Mouse (Mus musculus) forebrain, postnatal 0 days (tissue): ENCODE data around the gene Rap1gap2. TPM values are rescaled to one million over a fixed set of nuclear protein-coding genes. Genes with fewer than 3 reads are reported as not detected.
A peak's percentile ranks its signal among the peaks of the same experiment; 100 is the strongest.

Source experiments
- ATAC-seq: fragments of 200-750 bp; cut with Nextera tagmentation; 2 replicates; pipeline ENCODE4 v1.8.0; 2017; ENCODE audit warnings: mild to moderate bottlenecking, moderate library complexity
- DNase-seq: peaks from one replicate; pipeline ENCODE4 v3.0.0-alpha.2; 2015
- H3K27ac ChIP-seq: fragments of 300-500 bp; sonication (generic); 2 replicates; pipeline ENCODE4 v1.5.1; 2014; ENCODE audit warnings: low read depth, mild to moderate bottlenecking, antibody characterized with exemption, low read length, moderate library complexity, mixed read lengths
- H3K27me3 ChIP-seq: fragments of 300-500 bp; sonication (generic); 2 replicates; pipeline ENCODE4 v1.6.1; 2014; ENCODE audit warnings: mild to moderate bottlenecking, low read length, mixed read lengths; ENCODE audit not compliant: insufficient read depth
- H3K36me3 ChIP-seq: fragments of 300-500 bp; sonication (generic); 2 replicates; pipeline ENCODE4 v1.6.1; 2014; ENCODE audit warnings: mild to moderate bottlenecking, moderate library complexity; ENCODE audit not compliant: insufficient read depth
- H3K4me1 ChIP-seq: fragments of 300-500 bp; sonication (generic); 2 replicates; pipeline ENCODE4 v1.6.1; 2014; ENCODE audit warnings: antibody characterized with exemption; ENCODE audit not compliant: insufficient read depth
- H3K4me2 ChIP-seq: fragments of 300-500 bp; sonication (generic); 2 replicates; pipeline ENCODE4 v1.6.1; 2014; ENCODE audit warnings: low read depth, mild to moderate bottlenecking, moderate library complexity
- H3K4me3 ChIP-seq: fragments of 300-500 bp; sonication (generic); 2 replicates; pipeline ENCODE4 v1.5.1; 2014; ENCODE audit warnings: low read depth, low read length, mixed read lengths
- H3K9ac ChIP-seq: fragments of 300-500 bp; sonication (generic); 2 replicates; pipeline ENCODE4 v1.6.1; 2014; ENCODE audit warnings: mild to moderate bottlenecking
- H3K9me3 ChIP-seq: fragments of 300-500 bp; sonication (generic); 2 replicates; pipeline ENCODE4 v1.6.1; 2016; ENCODE audit warnings: low read length
- CTCF ChIP-seq: sonication (generic); IDR thresholded peaks from 2 replicates; pipeline ENCODE4 v1.5.1; 2016; ENCODE audit warnings: antibody characterized with exemption, control low read depth, low read depth
- whole genome bisulfite sequencing: fragments of 180-500 bp; shearing (Covaris S2); extraction: QIAGEN DNeasy Blood & Tissue Kit; methylation state at CpG from one replicate; pipeline ENCODE4 v1.1.7; 2014; 5-methylcytosine and 5-hydroxymethylcytosine counted together
- polyA plus RNA-seq: library from polyadenylated mRNA; unstranded; fragments of >200 nt; fragmentation: Nextera tagmentation; extraction: Ambion mirVana; gene quantifications from 2 replicates; pipeline ENCODE4 v1.2.1, GENCODE M21; 2015
- total RNA-seq: library from RNA; depleted of rRNA; stranded (reverse); fragments of >200 nt; gene quantifications from 2 replicates; pipeline ENCODE4 v1.2.3, GENCODE M21; 2014

Rap1gap2 gene
- total and polyA plus RNA-seq, 2 experiments from 2014 or later, result 12.2 to 43.7 TPM

DNA sequence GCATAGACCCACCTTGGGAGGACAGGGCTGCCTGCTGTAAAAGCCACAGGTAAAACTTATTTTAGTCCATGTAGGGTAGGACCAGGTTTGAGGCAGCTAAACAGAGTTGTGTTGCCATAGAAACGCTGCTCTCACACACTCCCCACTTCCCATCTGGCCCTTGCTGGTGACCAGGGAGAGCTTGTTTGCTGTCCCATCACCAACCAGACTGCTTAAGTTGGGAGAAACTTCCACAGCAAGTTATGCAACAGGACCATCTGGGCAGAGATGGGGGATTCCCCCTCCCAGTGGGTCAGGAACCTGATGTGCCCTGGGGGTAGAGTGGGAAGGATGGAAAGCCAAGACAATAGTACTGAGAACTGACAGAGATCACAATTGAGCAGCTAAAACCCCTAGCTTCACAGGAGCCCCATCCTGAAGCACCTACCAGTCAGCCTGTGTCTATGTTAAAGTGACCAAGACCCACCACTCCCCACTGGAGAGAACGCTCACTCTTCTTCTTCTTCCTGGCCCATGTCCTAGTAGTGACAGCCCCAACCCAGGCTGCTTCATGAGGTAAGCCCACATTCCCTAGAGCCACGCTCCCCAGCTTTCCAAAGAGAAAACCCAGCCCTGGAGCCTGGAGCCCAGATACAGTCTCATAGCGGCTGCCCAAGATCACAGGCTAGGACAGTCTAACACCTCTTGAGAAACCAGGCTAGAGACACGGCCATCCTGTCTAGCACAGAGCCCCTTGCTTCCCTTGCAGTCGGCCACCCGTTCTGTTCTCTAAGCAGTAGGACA is 125.1 kb downstream of the Rap1gap2 start:
- Histone ChIP-seq H3K9me3 (no peaks in the 10 kb centered on the region), H3K9ac (no peak overlapping the region), H3K4me1 (no peaks in the 10 kb centered on the region), H3K4me2 (no peak overlapping the region), H3K36me3 (no peaks in the 10 kb centered on the region), H3K27me3 (no peaks in the 10 kb centered on the region), H3K27ac (no peak overlapping the region), H3K4me3 (no peak overlapping the region)
- DNase-seq, result no peak
- TF ChIP-seq CTCF, result no peak
- 95% methylated on average over 7 of the region's 7 CpGs for WGBS
- no peak for ATAC-seq

DNA sequence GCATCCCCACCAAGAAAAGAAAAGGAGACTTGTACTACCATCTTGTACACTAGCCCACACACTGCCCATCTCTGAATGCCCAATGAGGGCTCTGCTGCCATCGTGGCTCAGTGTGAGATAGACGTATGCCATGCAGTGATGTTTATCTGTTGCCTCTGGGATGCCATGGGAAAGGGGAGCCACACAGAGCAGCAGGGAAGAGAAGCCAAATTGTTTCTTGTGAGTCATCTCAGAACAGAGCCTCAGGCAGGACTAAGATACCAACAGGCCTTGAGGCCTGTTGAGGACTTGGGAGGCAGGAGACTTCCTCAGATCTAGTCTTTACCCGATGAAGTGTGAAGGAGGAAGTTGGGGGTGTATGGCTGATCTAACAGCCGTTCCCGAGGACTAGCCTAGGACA is 126.8 kb downstream of the Rap1gap2 start:
- no peaks in the 10 kb centered on the region for H3K36me3 ChIP-seq
- DNase-seq (no peak), ATAC-seq (no peak)
- H3K9ac ChIP-seq, result no peak overlapping the region
- no peak overlapping the region for H3K4me3 ChIP-seq
- no peak overlapping the region for H3K27ac ChIP-seq
- no peaks in the 10 kb centered on the region for H3K4me1 ChIP-seq
- WGBS, result 88% methylated on average over 5 of the region's 5 CpGs
- no peaks in the 10 kb centered on the region for H3K27me3 ChIP-seq
- H3K9me3 ChIP-seq, result no peaks in the 10 kb centered on the region
- no peak overlapping the region for H3K4me2 ChIP-seq
- TF ChIP-seq CTCF, result no peak

DNA sequence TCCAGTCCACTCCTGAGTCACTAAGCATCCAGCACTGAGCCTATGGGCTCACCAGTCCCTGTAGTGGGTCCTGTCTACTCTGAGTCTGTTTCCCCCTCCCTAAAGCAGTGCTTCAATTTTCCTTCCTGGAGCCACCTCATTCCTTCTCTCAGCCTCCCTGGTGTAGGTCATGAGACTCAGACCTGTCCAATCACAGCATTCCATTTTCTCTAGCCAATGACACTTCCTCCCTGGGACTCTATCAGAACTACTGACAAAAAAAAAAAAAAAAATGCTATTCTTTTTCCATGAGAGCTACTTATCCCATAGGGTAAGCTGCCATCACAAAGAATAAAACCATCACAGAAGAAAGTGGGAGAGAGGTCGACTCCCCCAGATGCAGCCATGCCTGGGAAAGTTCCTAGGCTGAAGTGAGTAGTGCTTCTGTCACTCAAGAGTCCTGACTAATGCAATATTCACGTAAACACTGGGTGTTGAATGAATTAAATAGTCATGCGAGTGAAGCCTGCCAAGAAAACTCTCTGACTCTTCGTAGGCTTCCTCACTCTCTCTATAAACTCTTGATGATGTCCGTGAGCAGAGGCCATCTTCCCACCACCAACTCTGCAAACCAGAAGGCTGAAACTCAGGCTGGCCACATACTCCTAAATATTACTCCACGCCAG is 127.4 kb downstream of the Rap1gap2 start:
- Histone ChIP-seq H3K27me3 (no peaks in the 10 kb centered on the region), H3K9me3 (no peaks in the 10 kb centered on the region), H3K9ac (no peak overlapping the region), H3K4me2 (no peak overlapping the region), H3K36me3 (no peaks in the 10 kb centered on the region), H3K4me3 (no peak overlapping the region), H3K4me1 (no peaks in the 10 kb centered on the region), H3K27ac (no peak overlapping the region)
- no peak for TF ChIP-seq CTCF
- ATAC-seq (no peak), DNase-seq (no peak)
- WGBS, result 56% methylated on average over 6 of the region's 6 CpGs

DNA sequence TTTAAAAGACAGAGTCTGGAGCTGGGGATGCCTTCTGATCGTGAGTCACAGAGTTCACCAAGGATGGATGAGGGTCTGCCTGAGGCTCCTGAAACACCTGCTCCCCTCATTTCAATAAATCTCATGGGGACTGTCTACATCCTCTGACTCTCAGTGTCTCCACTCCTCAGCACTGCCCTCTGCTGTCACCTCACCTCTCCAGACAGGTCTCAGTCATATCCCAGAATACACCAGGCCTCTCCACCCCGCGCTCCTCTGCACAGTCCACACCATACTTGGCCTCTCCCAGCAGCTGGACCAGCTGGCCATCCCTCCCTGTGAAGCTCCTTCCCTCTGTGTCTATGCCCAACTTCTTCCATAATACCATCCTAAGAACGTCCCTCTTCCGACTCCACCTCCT is 128.9 kb downstream of the Rap1gap2 start:
- Histone ChIP-seq H3K27me3 (no peaks in the 10 kb centered on the region), H3K36me3 (no peaks in the 10 kb centered on the region), H3K9ac (no peak overlapping the region), H3K9me3 (no peaks in the 10 kb centered on the region), H3K27ac (no peak overlapping the region), H3K4me2 (no peak overlapping the region), H3K4me3 (no peak overlapping the region), H3K4me1 (no peaks in the 10 kb centered on the region)
- ATAC-seq (no peak), DNase-seq (no peak)
- TF ChIP-seq CTCF, result no peak
- 80% methylated on average over 5 of the region's 5 CpGs for WGBS

DNA sequence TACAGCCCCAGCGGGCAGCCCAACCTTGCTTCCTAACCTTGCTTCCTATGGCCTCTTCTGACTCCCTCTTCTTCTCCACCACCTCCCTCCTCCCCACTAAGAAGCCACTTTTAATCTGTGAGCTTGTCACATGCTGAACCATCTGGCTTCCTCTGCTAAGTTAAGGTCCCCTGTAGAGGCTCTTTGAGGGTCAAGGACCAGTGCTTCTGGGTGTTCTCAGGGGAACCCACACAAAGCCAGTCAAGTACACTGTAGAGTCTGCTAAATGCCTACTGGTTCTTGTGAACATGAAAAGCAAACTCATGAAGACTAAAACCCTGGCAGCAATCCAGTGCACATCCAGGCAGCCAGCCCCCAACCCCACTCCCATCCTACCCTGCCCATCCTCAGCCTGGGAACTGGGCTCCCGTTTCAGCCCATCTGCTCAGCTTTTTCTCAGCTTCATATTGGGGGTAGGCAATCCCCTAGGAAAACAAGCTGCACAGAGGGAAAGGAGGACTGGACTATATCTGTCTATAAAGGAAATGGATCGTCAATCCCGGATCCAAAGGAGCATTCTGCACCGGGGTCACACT is 130.9 kb downstream of the Rap1gap2 start:
- no peak for TF ChIP-seq CTCF
- Histone ChIP-seq H3K36me3 (no peaks in the 10 kb centered on the region), H3K4me1 (no peaks in the 10 kb centered on the region), H3K27ac (no peak overlapping the region), H3K9ac (no peak overlapping the region), H3K4me3 (no peak overlapping the region), H3K4me2 (no peak overlapping the region), H3K27me3 (no peaks in the 10 kb centered on the region), H3K9me3 (no peaks in the 10 kb centered on the region)
- 59% methylated on average over 5 of the region's 5 CpGs for WGBS
- peak; percentile 62 for DNase-seq
- peak; percentile 54; the same call in 1 of the 2 replicates for ATAC-seq

DNA sequence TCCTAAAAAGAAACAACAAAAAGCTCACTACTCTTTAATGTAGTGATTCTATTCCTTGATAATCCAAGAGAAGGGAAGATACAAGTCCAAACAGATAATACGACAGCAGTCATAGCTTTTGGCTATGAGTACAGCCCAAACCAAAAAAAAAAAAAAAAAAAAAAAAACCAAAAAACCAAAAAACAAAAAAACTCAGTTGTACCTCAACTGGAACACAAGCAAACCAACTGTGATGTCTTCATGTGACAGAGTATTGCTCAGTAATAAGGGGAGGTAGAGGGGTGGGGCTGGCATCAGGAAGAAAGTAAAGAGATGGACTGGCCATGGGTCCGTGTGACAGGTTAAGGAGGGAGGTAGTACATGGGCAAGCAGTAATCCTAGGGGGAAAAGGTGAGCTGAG is 131.8 kb downstream of the Rap1gap2 start:
- no peak for TF ChIP-seq CTCF
- H3K27me3 ChIP-seq, result no peaks in the 10 kb centered on the region
- no peak for ATAC-seq
- H3K27ac ChIP-seq, result no peak overlapping the region
- no peaks in the 10 kb centered on the region for H3K4me1 ChIP-seq
- no peaks in the 10 kb centered on the region for H3K36me3 ChIP-seq
- no peak overlapping the region for H3K4me2 ChIP-seq
- DNase-seq, result no peak
- no peak overlapping the region for H3K4me3 ChIP-seq
- no peak overlapping the region for H3K9ac ChIP-seq
- H3K9me3 ChIP-seq, result no peaks in the 10 kb centered on the region
- 82% methylated on average over 2 of the region's 2 CpGs for WGBS

DNA sequence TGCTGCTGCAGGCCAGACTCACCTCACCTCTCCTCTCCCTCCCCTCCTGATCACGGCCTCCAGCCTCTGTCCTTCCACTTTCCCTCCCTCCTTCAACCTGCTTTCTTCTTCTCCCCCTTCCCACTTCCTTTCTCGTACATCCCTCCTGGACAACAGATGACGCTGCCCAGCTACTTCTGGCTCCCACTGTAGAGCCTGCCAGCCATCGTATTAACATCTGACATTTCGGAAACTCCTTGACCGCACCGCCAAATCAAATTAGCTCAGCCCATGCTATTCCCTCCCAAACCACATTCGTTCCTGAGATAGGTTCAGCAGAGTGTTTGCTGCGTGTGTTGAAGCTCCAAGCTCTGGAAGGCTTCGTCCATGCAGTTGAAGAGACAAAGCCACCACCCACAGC is 138.0 kb downstream of the Rap1gap2 start:
- no peak overlapping the region for H3K27ac ChIP-seq
- H3K4me2 ChIP-seq, result no peak overlapping the region
- H3K9me3 ChIP-seq, result no peaks in the 10 kb centered on the region
- 80% methylated on average over 10 of the region's 10 CpGs for WGBS
- DNase-seq (no peak), ATAC-seq (no peak)
- no peak overlapping the region for H3K4me3 ChIP-seq
- no peaks in the 10 kb centered on the region for H3K36me3 ChIP-seq
- H3K4me1 ChIP-seq, result no peaks in the 10 kb centered on the region
- H3K27me3 ChIP-seq, result no peaks in the 10 kb centered on the region
- no peak for TF ChIP-seq CTCF
- H3K9ac ChIP-seq, result no peak overlapping the region
